In genomic region chr10:67215133-67215532, GRCm38 (mm10) we compare ENCODE assay signal across 15 mouse cellular contexts.
"Had no signal": no experiment of that assay in that cellular context is flagged by ENCODE, and none has a peak within 500 bp of the region (broad histone marks: within the 10 kb centered on the region; RNA-seq: fewer than 3 reads in every experiment).

No protein-coding gene starts in this region.

- DNase-seq: kidney, adult 18-20 months; kidney, postnatal 10 days; layer of hippocampus, adult 9-11 months; layer of hippocampus, postnatal 36 days; liver; liver, embryonic 13.5 days; liver, postnatal 0 days; midbrain, embryonic 14.5 days; right cerebral cortex, postnatal 14 days; thymus, adult 18-20 months; thymus, postnatal 14 days had no signal

- H3K9ac ChIP-seq: limb, embryonic 12.5 days; liver, embryonic 13.5 days; liver, postnatal 0 days; neural tube, embryonic 12.5 days had no signal

- H3K4me1 ChIP-seq: midbrain, embryonic 10.5 days; neural tube, embryonic 12.5 days had no signal

- H3K27me3 ChIP-seq: limb, embryonic 12.5 days; liver, embryonic 13.5 days; neural tube, embryonic 12.5 days had no signal

- H3K4me2 ChIP-seq: limb, embryonic 12.5 days; liver, embryonic 13.5 days; neural tube, embryonic 12.5 days had no signal

- H3K4me3 ChIP-seq: limb, embryonic 12.5 days; liver, embryonic 13.5 days; midbrain, embryonic 10.5 days; neural tube, embryonic 12.5 days had no signal

- H3K9me3 ChIP-seq: limb, embryonic 12.5 days; liver, embryonic 13.5 days; midbrain, embryonic 10.5 days; neural tube, embryonic 12.5 days had no signal

- H3K27ac ChIP-seq: limb, embryonic 12.5 days; liver, embryonic 13.5 days; midbrain, embryonic 10.5 days; neural tube, embryonic 12.5 days had no signal

- ATAC-seq: liver, postnatal 0 days; lung, postnatal 0 days had no signal
